Mouse (Mus musculus): ENCODE data around the gene Fbxo21.

DNA sequence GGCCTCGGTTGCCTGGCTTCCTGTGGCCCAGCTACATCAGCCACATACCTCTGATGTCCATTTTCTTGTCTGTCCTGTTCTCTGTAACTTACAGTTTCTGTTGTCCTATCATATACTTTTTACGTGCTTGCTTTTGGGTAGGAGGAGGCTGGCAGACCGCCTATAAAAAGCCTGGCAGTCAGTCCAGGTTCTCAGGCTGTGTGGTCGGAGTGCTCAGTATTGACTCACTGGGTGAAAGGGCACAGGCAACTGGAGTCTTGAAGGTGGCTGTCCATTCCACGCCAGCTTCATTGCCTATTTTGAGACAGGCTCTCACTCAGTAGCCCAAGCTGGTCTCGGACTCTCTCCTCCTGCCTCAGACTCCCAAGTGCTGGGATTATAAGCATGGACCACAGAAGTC is 13.2 kb downstream of the Fbxo21 start:
- TF ChIP-seq CTCF (IDR thresholded peaks at IDR 0.05; ENCODE audit: control insufficient read depth, insufficient read depth, insufficient replicate concordance, low read depth, low read length) (no peak), POLR2A (IDR thresholded peaks at IDR 0.05; ENCODE audit: control insufficient read depth, low read depth, low read length) (no peak)
